Mouse (Mus musculus) thymus, adult 2 months (tissue): ENCODE measurements around the gene Lyl1.

Experiments
- CTCF ChIP-seq: fragments of 200-500 bp; IDR thresholded peaks from 2 replicates; pipeline ENCODE4 v1.5.1; 2012; ENCODE audit warnings: mild to moderate bottlenecking, control low read depth, low read length, moderate library complexity, borderline replicate concordance; ENCODE audit not compliant: control insufficient read depth, poor library complexity, insufficient read depth; ENCODE audit errors: extremely low read depth
- POLR2A ChIP-seq: fragments of 200-500 bp; IDR thresholded peaks from 2 replicates; pipeline ENCODE4 v1.6.1; 2012; ENCODE audit warnings: mild to moderate bottlenecking, low read length, control low read depth, moderate library complexity; ENCODE audit not compliant: control insufficient read depth, poor library complexity, insufficient read depth; ENCODE audit errors: extremely low read depth

DNA sequence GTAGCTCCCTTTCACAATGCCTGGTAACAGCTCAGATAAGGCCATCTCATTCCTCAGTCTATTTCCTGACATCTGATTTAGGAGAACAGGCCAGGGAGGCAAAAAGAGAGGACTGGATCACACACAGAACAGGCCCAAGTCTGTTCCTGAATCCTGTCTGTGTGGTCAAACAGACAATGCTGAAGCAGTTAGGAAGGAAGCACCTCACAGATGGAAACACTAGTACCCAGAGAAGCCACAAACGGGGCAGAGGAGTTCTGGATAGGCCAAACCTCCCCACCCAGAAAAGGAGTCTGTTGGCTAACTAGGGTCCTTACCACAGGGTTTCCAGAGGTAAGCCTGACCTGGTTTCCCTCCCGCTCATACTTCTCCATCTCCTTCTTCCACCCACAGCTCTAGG is 19.0 kb upstream of the Lyl1 start:
- TF ChIP-seq CTCF (no peak), POLR2A (no peak)
